Mouse (Mus musculus): Measurements from ENCODE around the gene Adh7.

Gene Adh7

GRCm38 (mm10) chr3:138224363-138224954 lies 6.9 kb downstream of the Adh7 start:
- DNase-seq (ENCODE audit: extremely low spot score), result no peak

- DNase-seq (ENCODE audit: extremely low spot score), result no peak
Observed at GRCm38 (mm10) chr3:138225331-138225730, 7.8 kb downstream of the Adh7 start.

- DNase-seq (ENCODE audit: extremely low spot score), result peak; percentile 32
Observed at GRCm38 (mm10) chr3:138225853-138226252, 8.3 kb downstream of the Adh7 start.

- DNase-seq (ENCODE audit: extremely low spot score), result no peak
Observed at GRCm38 (mm10) chr3:138226476-138226875, 8.9 kb downstream of the Adh7 start.

GRCm38 (mm10) chr3:138227082-138227481 lies 9.5 kb downstream of the Adh7 start:
- DNase-seq (ENCODE audit: extremely low spot score), result no peak

GRCm38 (mm10) chr3:138227782-138228181 lies 10.2 kb downstream of the Adh7 start:
- DNase-seq (ENCODE audit: extremely low spot score), result no peak

GRCm38 (mm10) chr3:138229448-138229847 lies 11.9 kb downstream of the Adh7 start:
- DNase-seq (ENCODE audit: extremely low spot score), result no peak

GRCm38 (mm10) chr3:138230266-138230665 lies 12.7 kb downstream of the Adh7 start:
- DNase-seq (ENCODE audit: extremely low spot score), result no peak

GRCm38 (mm10) chr3:138231531-138231930 lies 14.0 kb downstream of the Adh7 start:
- no peak for DNase-seq (ENCODE audit: extremely low spot score)

- no peak for DNase-seq (ENCODE audit: extremely low spot score)
Observed at GRCm38 (mm10) chr3:138236546-138237163, 19.1 kb downstream of the Adh7 start.

- no peak for DNase-seq (ENCODE audit: extremely low spot score)
Observed at GRCm38 (mm10) chr3:138238046-138238445, 20.5 kb downstream of the Adh7 start.

GRCm38 (mm10) chr3:138239461-138239860 lies 21.9 kb downstream of the Adh7 start:
- DNase-seq (ENCODE audit: extremely low spot score), result no peak

- no peak for DNase-seq (ENCODE audit: extremely low spot score)
Observed at GRCm38 (mm10) chr3:138240411-138240810, 22.9 kb downstream of the Adh7 start.

- DNase-seq (ENCODE audit: extremely low spot score), result no peak
Observed at GRCm38 (mm10) chr3:138240942-138241341, 23.4 kb downstream of the Adh7 start.

GRCm38 (mm10) chr3:138241371-138241770 lies 23.8 kb downstream of the Adh7 start:
- no peak for DNase-seq (ENCODE audit: extremely low spot score)

- DNase-seq (ENCODE audit: extremely low spot score), result no peak
Observed at GRCm38 (mm10) chr3:138242021-138242726, 24.6 kb downstream of the Adh7 start.

GRCm38 (mm10) chr3:138242933-138243332 lies 25.4 kb downstream of the Adh7 start:
- no peak for DNase-seq (ENCODE audit: extremely low spot score)

GRCm38 (mm10) chr3:138244338-138244874 lies 26.8 kb downstream of the Adh7 start:
- no peak for DNase-seq (ENCODE audit: extremely low spot score)

GRCm38 (mm10) chr3:138246511-138247020 lies 29.0 kb downstream of the Adh7 start:
- no peak for DNase-seq (ENCODE audit: extremely low spot score)

GRCm38 (mm10) chr3:138247241-138247640 lies 29.7 kb downstream of the Adh7 start:
- DNase-seq (ENCODE audit: extremely low spot score), result no peak

- DNase-seq (ENCODE audit: extremely low spot score), result no peak
Observed at GRCm38 (mm10) chr3:138248011-138248410, 30.5 kb downstream of the Adh7 start.

GRCm38 (mm10) chr3:138248746-138249145 lies 31.2 kb downstream of the Adh7 start:
- no peak for DNase-seq (ENCODE audit: extremely low spot score)

- DNase-seq (ENCODE audit: extremely low spot score), result no peak
Observed at GRCm38 (mm10) chr3:138251156-138251555, 33.6 kb downstream of the Adh7 start.
